Mouse (Mus musculus) lung, embryonic 15.5 days (tissue): Measurements from ENCODE around the gene Fscn1. TPM values are rescaled to one million over a fixed set of nuclear protein-coding genes. Genes with fewer than 3 reads are reported as not detected.
A peak's percentile ranks its signal among the peaks of the same experiment; 100 is the strongest.

Experiments
- ATAC-seq: fragments of 200-750 bp; cut with Nextera tagmentation; 2 replicates; pipeline ENCODE4 v1.8.0; 2017; ENCODE audit warnings: moderate number of reproducible peaks, borderline replicate concordance; ENCODE audit not compliant: low FRiP score, low TSS enrichment; ENCODE audit errors: extremely low read depth
- H3K27ac ChIP-seq: fragments of 300-500 bp; sonication (generic); 2 replicates; pipeline ENCODE4 v1.5.1; 2015; ENCODE audit warnings: moderate library complexity, mild to moderate bottlenecking, inconsistent platforms
- H3K27me3 ChIP-seq: fragments of 300-500 bp; sonication (generic); 2 replicates; pipeline ENCODE4 v1.6.1; 2015; ENCODE audit warnings: inconsistent platforms
- H3K36me3 ChIP-seq: fragments of 300-500 bp; sonication (generic); 2 replicates; pipeline ENCODE4 v1.6.1; 2015; ENCODE audit warnings: inconsistent platforms
- H3K4me1 ChIP-seq: fragments of 300-500 bp; sonication (generic); 2 replicates; pipeline ENCODE4 v1.6.1; 2015; ENCODE audit warnings: inconsistent platforms
- H3K4me2 ChIP-seq: fragments of 300-500 bp; sonication (generic); 2 replicates; pipeline ENCODE4 v1.6.1; 2015; ENCODE audit warnings: inconsistent platforms, mild to moderate bottlenecking, moderate library complexity
- H3K4me3 ChIP-seq: fragments of 300-500 bp; sonication (generic); 2 replicates; pipeline ENCODE4 v1.5.1; 2015; ENCODE audit warnings: mild to moderate bottlenecking, inconsistent platforms
- H3K9ac ChIP-seq: fragments of 300-500 bp; sonication (generic); 2 replicates; pipeline ENCODE4 v1.6.1; 2015; ENCODE audit warnings: inconsistent platforms
- H3K9me3 ChIP-seq: fragments of 300-500 bp; sonication (generic); 2 replicates; pipeline ENCODE4 v1.6.1; 2016; ENCODE audit warnings: inconsistent platforms
- WGBS: fragments of 180-500 bp; shearing (Covaris S2); methylation state at CpG from one replicate; pipeline ENCODE4 v1.1.7; 2015; 5-methylcytosine and 5-hydroxymethylcytosine counted together
- polyA plus RNA-seq: library from polyadenylated mRNA; unstranded; fragments of >200 nt; fragmentation: Nextera tagmentation; extraction: Ambion mirVana; gene quantifications from 2 replicates; pipeline ENCODE4 v1.2.1, GENCODE M21; 2015

Fscn1 gene
- polyA plus RNA-seq, 1 experiment from 2014 or later, result 246 TPM

DNA sequence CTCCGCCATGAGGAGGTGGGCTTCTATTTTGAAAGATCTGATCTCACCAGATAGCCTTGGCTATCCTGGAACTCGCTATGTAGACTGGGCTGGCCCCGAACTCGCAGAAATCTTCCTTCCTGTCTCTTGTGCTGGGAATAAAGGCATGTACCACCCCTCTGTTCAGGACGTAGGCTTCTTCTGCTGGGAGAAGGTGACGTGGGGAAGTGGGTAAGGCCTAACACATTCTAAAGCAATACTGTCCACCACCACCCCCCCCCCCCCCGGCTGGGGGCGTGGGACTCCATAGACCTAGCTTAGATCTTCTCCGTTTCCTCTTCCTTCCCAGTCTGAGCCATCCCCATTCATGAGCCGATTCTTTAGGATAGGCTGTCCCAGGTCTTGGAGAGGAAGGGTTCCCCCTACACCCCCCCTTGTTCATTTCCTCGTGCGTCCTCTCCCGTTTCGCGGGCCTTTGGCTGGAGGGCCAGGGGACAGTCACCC lies 1.3 kb downstream of the Fscn1 start:
- WGBS, result 2% methylated on average over 15 of the region's 15 CpGs
- peak; percentile 58 for ATAC-seq
- Histone ChIP-seq H3K4me3 (peak overlapping the region; percentile 76), H3K9ac (peak overlapping the region; percentile 87), H3K27ac (peak overlapping the region; percentile 95), H3K4me2 (peak overlapping the region; percentile 79), H3K27me3 (no peaks in the 10 kb centered on the region; the same call in 1 of the 2 replicates), H3K9me3 (no peaks in the 10 kb centered on the region), H3K4me1 (peaks cover 45% of the 10 kb centered on the region), H3K36me3 (0 out of 2 replicates have a peak, but pooled peaks cover 3% of the 10 kb centered on the region)

- Histone ChIP-seq H3K27me3 (no peaks in the 10 kb centered on the region; the same call in 1 of the 2 replicates), H3K9ac (peak overlapping the region; percentile 87), H3K4me3 (peak overlapping the region; percentile 76), H3K36me3 (0 out of 2 replicates have a peak, but pooled peaks cover 4% of the 10 kb centered on the region), H3K4me1 (peaks cover 45% of the 10 kb centered on the region), H3K4me2 (peak overlapping the region; percentile 79), H3K9me3 (no peaks in the 10 kb centered on the region), H3K27ac (peak overlapping the region; percentile 95)
- WGBS, result 0% methylated on average over 43 of the region's 43 CpGs
- ATAC-seq, result peak; percentile 83
These were observed 1.8 kb downstream of the Fscn1 start for GRCm38 (mm10) chr5:142961881-142962443.

DNA sequence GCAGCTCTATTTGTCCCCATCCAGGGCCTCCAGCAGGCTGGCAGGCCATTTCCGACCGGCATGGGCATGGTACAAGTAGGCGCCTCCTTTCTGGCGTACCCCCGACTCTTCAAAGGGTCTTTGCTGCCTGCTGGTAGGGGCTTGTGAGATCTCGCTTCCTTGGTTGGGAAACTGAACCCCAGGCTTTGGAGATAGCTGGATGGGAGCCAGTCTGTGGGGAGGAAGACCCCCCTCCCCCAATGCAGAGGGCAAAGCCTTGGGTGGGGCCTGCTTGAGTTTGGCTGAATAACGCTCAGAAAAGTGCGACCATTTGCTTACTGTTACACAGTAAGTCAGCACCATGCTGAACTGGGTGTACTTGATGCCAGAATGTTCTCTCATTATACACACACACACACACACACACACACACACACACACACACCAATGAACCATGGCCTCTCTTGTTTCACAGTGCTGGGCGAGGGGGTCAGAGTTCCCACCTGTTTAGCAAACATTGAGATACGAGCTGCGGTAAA lies 2.4 kb downstream of the Fscn1 start:
- Histone ChIP-seq H3K4me1 (peaks cover 45% of the 10 kb centered on the region), H3K4me2 (peak overlapping the region; percentile 79), H3K9me3 (no peaks in the 10 kb centered on the region), H3K4me3 (peak overlapping the region; percentile 76), H3K27ac (peak overlapping the region; percentile 95), H3K9ac (peak overlapping the region; percentile 87), H3K27me3 (no peaks in the 10 kb centered on the region; the same call in 1 of the 2 replicates), H3K36me3 (0 out of 2 replicates have a peak, but pooled peaks cover 4% of the 10 kb centered on the region)
- no peak for ATAC-seq
- WGBS, result 3% methylated on average over 11 of the region's 11 CpGs

DNA sequence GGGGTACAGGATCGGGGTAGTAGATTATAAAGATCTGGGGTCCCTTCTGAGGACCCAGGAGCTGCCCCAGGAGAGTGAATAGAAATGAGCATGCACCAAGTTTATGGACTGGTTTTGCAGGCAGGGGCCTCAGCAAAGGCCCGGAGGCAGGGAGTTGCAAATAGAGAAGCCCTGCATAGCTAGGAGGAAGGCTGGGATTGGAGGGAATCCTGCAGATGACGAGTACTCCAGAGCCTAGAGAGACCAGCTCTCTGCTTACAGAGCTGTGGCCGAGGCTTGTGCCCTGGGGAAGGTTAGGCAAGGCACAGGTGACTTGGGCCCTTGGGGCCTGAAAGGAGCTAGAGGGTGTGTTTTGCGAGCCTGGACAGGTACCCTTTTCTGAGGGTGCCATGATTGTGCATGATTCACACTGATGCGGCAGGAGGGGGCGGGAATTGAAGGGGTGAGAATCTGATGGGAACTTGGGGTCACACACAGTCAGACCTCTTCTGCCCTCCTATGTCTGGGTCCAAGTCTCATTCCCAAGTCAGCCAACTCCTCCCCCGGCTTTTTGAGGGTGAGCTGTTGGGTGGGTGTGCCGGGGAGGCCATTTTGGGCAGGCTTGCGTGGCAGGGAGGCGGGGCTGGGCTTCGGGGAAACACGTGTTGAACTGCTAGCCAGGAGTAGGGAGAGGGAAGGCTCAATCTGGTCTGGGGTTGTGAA lies 3.0 kb downstream of the Fscn1 start:
- no peak for ATAC-seq
- Histone ChIP-seq H3K4me3 (peak overlapping the region; percentile 76), H3K9me3 (no peaks in the 10 kb centered on the region), H3K27ac (peak overlapping the region; percentile 95), H3K4me2 (peak overlapping the region; percentile 79), H3K36me3 (0 out of 2 replicates have a peak, but pooled peaks cover 8% of the 10 kb centered on the region), H3K4me1 (peaks cover 45% of the 10 kb centered on the region), H3K9ac (peak overlapping the region; percentile 87), H3K27me3 (no peaks in the 10 kb centered on the region; the same call in 1 of the 2 replicates)
- 7% methylated on average over 13 of the region's 13 CpGs for WGBS

- Histone ChIP-seq H3K4me3 (peak overlapping the region; percentile 76), H3K36me3 (peaks cover 10% of the 10 kb centered on the region; the same call in 1 of the 2 replicates), H3K9me3 (no peaks in the 10 kb centered on the region), H3K27me3 (no peaks in the 10 kb centered on the region; the same call in 1 of the 2 replicates), H3K27ac (peak overlapping the region; percentile 95), H3K4me2 (peak overlapping the region; percentile 79), H3K9ac (peak overlapping the region; percentile 87; the same call in 1 of the 2 replicates), H3K4me1 (peaks cover 45% of the 10 kb centered on the region)
- ATAC-seq, result no peak
- WGBS, result 31% methylated on average over 17 of the region's 17 CpGs
These were observed 3.8 kb downstream of the Fscn1 start for GRCm38 (mm10) chr5:142963705-142964494.

- Histone ChIP-seq H3K9me3 (no peaks in the 10 kb centered on the region), H3K4me2 (peak overlapping the region; percentile 79), H3K27ac (no peak overlapping the region), H3K36me3 (peaks cover 17% of the 10 kb centered on the region), H3K4me1 (peaks cover 44% of the 10 kb centered on the region), H3K9ac (no peak overlapping the region), H3K4me3 (peak overlapping the region; percentile 76), H3K27me3 (no peaks in the 10 kb centered on the region)
- WGBS, result 87% methylated on average over 6 of the region's 6 CpGs
- no peak for ATAC-seq
These were observed 4.5 kb downstream of the Fscn1 start for GRCm38 (mm10) chr5:142964650-142965049.

DNA sequence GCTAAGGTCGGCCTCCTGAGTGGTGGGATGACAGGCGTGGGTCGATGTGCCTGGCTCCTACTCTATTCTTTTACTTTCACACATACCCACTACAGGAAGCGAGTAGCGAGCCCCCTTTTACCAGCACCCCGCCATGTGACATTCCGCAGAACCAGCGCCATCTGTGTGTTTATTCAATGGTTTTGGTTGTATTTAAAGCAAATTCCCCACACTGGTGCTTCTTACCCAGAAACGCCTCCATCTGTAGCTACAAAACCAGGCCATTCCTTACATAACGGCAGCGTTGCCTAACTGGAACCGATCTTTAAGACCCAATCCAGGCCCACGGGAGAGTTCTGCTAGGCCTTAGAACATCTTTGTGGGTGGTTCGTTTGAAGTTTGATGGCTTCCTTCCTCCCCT lies 8.3 kb downstream of the Fscn1 start:
- 83% methylated on average over 14 of the region's 14 CpGs for WGBS
- no peak overlapping the region for H3K4me2 ChIP-seq

GRCm38 (mm10) chr5:142973971-142974370 lies 13.8 kb downstream of the Fscn1 start:
- no peak overlapping the region for H3K9ac ChIP-seq
- H3K9me3 ChIP-seq, result no peaks in the 10 kb centered on the region
- peaks cover 26% of the 10 kb centered on the region for H3K4me1 ChIP-seq
- H3K4me2 ChIP-seq, result no peak overlapping the region
- H3K27me3 ChIP-seq, result no peaks in the 10 kb centered on the region
- H3K4me3 ChIP-seq, result no peak overlapping the region
- 38% methylated on average over 3 of the region's 3 CpGs for WGBS
- ATAC-seq, result no peak
- peaks cover 50% of the 10 kb centered on the region for H3K36me3 ChIP-seq
- H3K27ac ChIP-seq, result no peak overlapping the region

More for the DNA sequence above, 8.3 kb downstream of the Fscn1 start:
- H3K9me3 ChIP-seq, result no peaks in the 10 kb centered on the region
- no peaks in the 10 kb centered on the region for H3K27me3 ChIP-seq
- H3K9ac ChIP-seq, result no peak overlapping the region
- no peak overlapping the region for H3K27ac ChIP-seq
- H3K36me3 ChIP-seq, result peaks cover 55% of the 10 kb centered on the region
- H3K4me1 ChIP-seq, result peaks cover 21% of the 10 kb centered on the region
- no peak overlapping the region for H3K4me3 ChIP-seq
- ATAC-seq, result no peak

GRCm38 (mm10) chr5:142974598-142975121 lies 14.5 kb downstream of the Fscn1 start:
- peak; percentile 66 for ATAC-seq
- no peaks in the 10 kb centered on the region for H3K9me3 ChIP-seq
- no peak overlapping the region for H3K4me3 ChIP-seq
- H3K36me3 ChIP-seq, result peaks cover 43% of the 10 kb centered on the region
- H3K4me2 ChIP-seq, result peak overlapping the region; percentile 38
- H3K4me1 ChIP-seq, result peaks cover 26% of the 10 kb centered on the region
- WGBS, result 16% methylated on average over 18 of the region's 18 CpGs
- H3K27ac ChIP-seq, result peak overlapping the region; percentile 54; the same call in 1 of the 2 replicates
- H3K9ac ChIP-seq, result no peak overlapping the region
- no peaks in the 10 kb centered on the region for H3K27me3 ChIP-seq

GRCm38 (mm10) chr5:142976516-142976915 lies 16.4 kb downstream of the Fscn1 start:
- Histone ChIP-seq H3K4me3 (no peak overlapping the region), H3K9me3 (no peaks in the 10 kb centered on the region), H3K27me3 (no peaks in the 10 kb centered on the region), H3K9ac (no peak overlapping the region), H3K36me3 (peaks cover 24% of the 10 kb centered on the region), H3K4me1 (peaks cover 26% of the 10 kb centered on the region), H3K27ac (peak overlapping the region; percentile 78), H3K4me2 (no peak overlapping the region)
- ATAC-seq, result peak; percentile 75
- WGBS, result 15% methylated on average over 5 of the region's 5 CpGs
